Mouse (Mus musculus): Measurements from ENCODE around the gene Trim25. TPM values are rescaled to one million over a fixed set of nuclear protein-coding genes. Genes with fewer than 3 reads are reported as not detected.

Gene Trim25
- polyA plus RNA-seq, 1 experiment from 2014 or later: 5.5 TPM

- Histone ChIP-seq H3K9ac (replicated peaks) (no peak overlapping the region), H3K27me3 (replicated peaks) (no peaks in the 10 kb centered on the region), H3K4me1 (0 out of 2 replicates have a peak, but pooled peaks cover 3% of the 10 kb centered on the region), H3K4me2 (no peak overlapping the region), H3K36me3 (no peaks in the 10 kb centered on the region), H3K4me3 (replicated peaks) (no peak overlapping the region), H3K27ac (replicated peaks) (no peak overlapping the region), H3K9me3 (replicated peaks) (no peaks in the 10 kb centered on the region)
- ATAC-seq (ENCODE audit: low FRiP score): no peak
- 88% methylated on average over 3 of the region's 3 CpGs for WGBS
Measured at GRCm38 (mm10) chr11:89007582-89007981, 8.4 kb downstream of the Trim25 start.

- no peak for ATAC-seq (ENCODE audit: low FRiP score)
- H3K9me3 ChIP-seq (replicated peaks): no peaks in the 10 kb centered on the region
- H3K36me3 ChIP-seq: no peaks in the 10 kb centered on the region
- H3K4me1 ChIP-seq: no peaks in the 10 kb centered on the region
- no peak overlapping the region for H3K4me3 ChIP-seq (replicated peaks)
- no peaks in the 10 kb centered on the region for H3K27me3 ChIP-seq (replicated peaks)
- H3K27ac ChIP-seq (replicated peaks): no peak overlapping the region
- H3K9ac ChIP-seq (replicated peaks): no peak overlapping the region
- 92% methylated on average over 9 of the region's 9 CpGs for WGBS
- no peak overlapping the region for H3K4me2 ChIP-seq
Measured at GRCm38 (mm10) chr11:89009066-89009465, 9.9 kb downstream of the Trim25 start.

GRCm38 (mm10) chr11:89009496-89009895 is 10.3 kb downstream of the Trim25 start:
- no peak for ATAC-seq (ENCODE audit: low FRiP score)
- Histone ChIP-seq H3K27me3 (replicated peaks) (no peaks in the 10 kb centered on the region), H3K9me3 (replicated peaks) (no peaks in the 10 kb centered on the region), H3K9ac (replicated peaks) (no peak overlapping the region), H3K4me3 (replicated peaks) (no peak overlapping the region), H3K36me3 (no peaks in the 10 kb centered on the region), H3K4me1 (no peaks in the 10 kb centered on the region), H3K4me2 (no peak overlapping the region), H3K27ac (replicated peaks) (no peak overlapping the region)
- WGBS: 81% methylated on average over 7 of the region's 7 CpGs

- H3K9me3 ChIP-seq (replicated peaks): no peaks in the 10 kb centered on the region
- no peaks in the 10 kb centered on the region for H3K27me3 ChIP-seq (replicated peaks)
- H3K27ac ChIP-seq (replicated peaks): no peak overlapping the region
- no peaks in the 10 kb centered on the region for H3K4me1 ChIP-seq
- ATAC-seq (ENCODE audit: low FRiP score): no peak
- no peak overlapping the region for H3K4me3 ChIP-seq (replicated peaks)
- H3K36me3 ChIP-seq: no peaks in the 10 kb centered on the region
- H3K4me2 ChIP-seq: no peak overlapping the region
- H3K9ac ChIP-seq (replicated peaks): no peak overlapping the region
- 92% methylated on average over 5 of the region's 5 CpGs for WGBS
Measured at GRCm38 (mm10) chr11:89012241-89012640, 13.1 kb downstream of the Trim25 start.

GRCm38 (mm10) chr11:89017514-89018182 is 18.5 kb downstream of the Trim25 start:
- Histone ChIP-seq H3K27ac (replicated peaks) (no peak overlapping the region), H3K4me2 (no peak overlapping the region)
- WGBS: 94% methylated on average over 9 of the region's 9 CpGs

GRCm38 (mm10) chr11:89020681-89021305 is 21.6 kb downstream of the Trim25 start:
- no peak overlapping the region for H3K27ac ChIP-seq (replicated peaks)
- 74% methylated on average over 9 of the region's 9 CpGs for WGBS
- H3K27me3 ChIP-seq (replicated peaks): no peaks in the 10 kb centered on the region
- no peaks in the 10 kb centered on the region for H3K9me3 ChIP-seq (replicated peaks)
- no peaks in the 10 kb centered on the region for H3K36me3 ChIP-seq
- H3K9ac ChIP-seq (replicated peaks): no peak overlapping the region
- H3K4me1 ChIP-seq: no peaks in the 10 kb centered on the region
- H3K4me3 ChIP-seq (replicated peaks): no peak overlapping the region
- H3K4me2 ChIP-seq: no peak overlapping the region
- no peak for ATAC-seq (ENCODE audit: low FRiP score)

More at GRCm38 (mm10) chr11:89017514-89018182, 18.5 kb downstream of the Trim25 start:
- Histone ChIP-seq H3K4me1 (no peaks in the 10 kb centered on the region), H3K27me3 (replicated peaks) (no peaks in the 10 kb centered on the region), H3K9me3 (replicated peaks) (no peaks in the 10 kb centered on the region), H3K4me3 (replicated peaks) (no peak overlapping the region), H3K9ac (replicated peaks) (no peak overlapping the region), H3K36me3 (no peaks in the 10 kb centered on the region)
- no peak for ATAC-seq (ENCODE audit: low FRiP score)

GRCm38 (mm10) chr11:89021687-89022086 is 22.5 kb downstream of the Trim25 start:
- no peak for ATAC-seq (ENCODE audit: low FRiP score)
- no peaks in the 10 kb centered on the region for H3K4me1 ChIP-seq
- 82% methylated on average over 7 of the region's 7 CpGs for WGBS
- no peaks in the 10 kb centered on the region for H3K9me3 ChIP-seq (replicated peaks)
- H3K36me3 ChIP-seq: no peaks in the 10 kb centered on the region
- no peak overlapping the region for H3K4me3 ChIP-seq (replicated peaks)
- H3K4me2 ChIP-seq: no peak overlapping the region
- no peak overlapping the region for H3K27ac ChIP-seq (replicated peaks)
- no peak overlapping the region for H3K9ac ChIP-seq (replicated peaks)
- H3K27me3 ChIP-seq (replicated peaks): no peaks in the 10 kb centered on the region

GRCm38 (mm10) chr11:89022120-89022731 is 23.1 kb downstream of the Trim25 start:
- WGBS: 76% methylated on average over 8 of the region's 8 CpGs
- H3K4me3 ChIP-seq (replicated peaks): no peak overlapping the region
- no peak overlapping the region for H3K27ac ChIP-seq (replicated peaks)
- ATAC-seq (ENCODE audit: low FRiP score): no peak
- no peak overlapping the region for H3K9ac ChIP-seq (replicated peaks)
- H3K9me3 ChIP-seq (replicated peaks): no peaks in the 10 kb centered on the region
- no peak overlapping the region for H3K4me2 ChIP-seq
- no peaks in the 10 kb centered on the region for H3K27me3 ChIP-seq (replicated peaks)
- no peaks in the 10 kb centered on the region for H3K4me1 ChIP-seq
- H3K36me3 ChIP-seq: no peaks in the 10 kb centered on the region

GRCm38 (mm10) chr11:89023477-89023876 is 24.3 kb downstream of the Trim25 start:
- no peaks in the 10 kb centered on the region for H3K27me3 ChIP-seq (replicated peaks)
- H3K36me3 ChIP-seq: no peaks in the 10 kb centered on the region
- H3K9ac ChIP-seq (replicated peaks): no peak overlapping the region
- no peak overlapping the region for H3K4me3 ChIP-seq (replicated peaks)
- H3K9me3 ChIP-seq (replicated peaks): no peaks in the 10 kb centered on the region
- no peak for ATAC-seq (ENCODE audit: low FRiP score)
- no peaks in the 10 kb centered on the region for H3K4me1 ChIP-seq
- no peak overlapping the region for H3K27ac ChIP-seq (replicated peaks)
- WGBS: 73% methylated on average over 10 of the region's 10 CpGs
- no peak overlapping the region for H3K4me2 ChIP-seq

GRCm38 (mm10) chr11:89024181-89024881 is 25.2 kb downstream of the Trim25 start:
- no peaks in the 10 kb centered on the region for H3K36me3 ChIP-seq
- H3K4me2 ChIP-seq: no peak overlapping the region
- H3K9ac ChIP-seq (replicated peaks): no peak overlapping the region
- no peaks in the 10 kb centered on the region for H3K4me1 ChIP-seq
- ATAC-seq (ENCODE audit: low FRiP score): peak; percentile 31; the same call in 1 of the 2 replicates
- no peaks in the 10 kb centered on the region for H3K9me3 ChIP-seq (replicated peaks)
- 52% methylated on average over 11 of the region's 11 CpGs for WGBS
- peak overlapping the region; percentile 6; the same call in 1 of the 2 replicates for H3K27ac ChIP-seq (replicated peaks)
- no peak overlapping the region for H3K4me3 ChIP-seq (replicated peaks)
- H3K27me3 ChIP-seq (replicated peaks): no peaks in the 10 kb centered on the region

GRCm38 (mm10) chr11:89025603-89026002 is 26.4 kb downstream of the Trim25 start:
- Histone ChIP-seq H3K4me1 (no peaks in the 10 kb centered on the region), H3K27ac (replicated peaks) (no peak overlapping the region), H3K9me3 (replicated peaks) (no peaks in the 10 kb centered on the region), H3K4me3 (replicated peaks) (no peak overlapping the region), H3K27me3 (replicated peaks) (no peaks in the 10 kb centered on the region), H3K36me3 (no peaks in the 10 kb centered on the region), H3K4me2 (no peak overlapping the region), H3K9ac (replicated peaks) (no peak overlapping the region)
- no peak for ATAC-seq (ENCODE audit: low FRiP score)
- 80% methylated on average over 3 of the region's 3 CpGs for WGBS

Data from neural tube, embryonic 15.5 days (tissue).